Mouse (Mus musculus) megakaryocyte-erythroid progenitor cell, adult 5-6 weeks (primary cell): ENCODE results near the gene Noc3l. TPM values are rescaled to one million over a fixed set of nuclear protein-coding genes. Genes with fewer than 3 reads are reported as not detected.

Experiments
- ATAC-seq: replicated peaks from 2 replicates; pipeline ENCODE4 v1.8.0; 2016; ENCODE audit warnings: mild to moderate bottlenecking, inconsistent platforms; ENCODE audit not compliant: severe bottlenecking, poor library complexity, low FRiP score, low TSS enrichment
- total RNA-seq, 2 experiments: library from RNA; stranded (forward) in 1 of 2; stranded (reverse) in 1 of 2; fragments of 200-1000, 215-1000 nt in 1 of 2; fragments of >200 nt in 1 of 2; fragmentation: Nextera tagmentation in 1 of 2; gene quantifications; 2 replicates each; pipeline ENCODE4 v1.2.3; 2014 to 2017

The Noc3l gene
- total RNA-seq, 2 experiments from 2014 or later = 24.3 to 60.5 TPM

- no peak for ATAC-seq
These were observed 52.7 kb downstream of the Noc3l start for GRCm38 (mm10) chr19:38766306-38766705.

GRCm38 (mm10) chr19:38760441-38760840, 58.6 kb downstream of the Noc3l start:
- ATAC-seq = no peak

GRCm38 (mm10) chr19:38758685-38759472, 60.2 kb downstream of the Noc3l start:
- ATAC-seq = no peak

GRCm38 (mm10) chr19:38758056-38758455, 61.0 kb downstream of the Noc3l start:
- no peak for ATAC-seq

- ATAC-seq = no peak
These were observed 61.9 kb downstream of the Noc3l start for GRCm38 (mm10) chr19:38757161-38757560.

- ATAC-seq = no peak
These were observed 68.8 kb downstream of the Noc3l start for GRCm38 (mm10) chr19:38750192-38750591.

- no peak for ATAC-seq
These were observed 72.5 kb downstream of the Noc3l start for GRCm38 (mm10) chr19:38746492-38747014.

GRCm38 (mm10) chr19:38745810-38746491, 73.1 kb downstream of the Noc3l start:
- no peak for ATAC-seq

- ATAC-seq = no peak
These were observed 74.5 kb downstream of the Noc3l start for GRCm38 (mm10) chr19:38744546-38744945.

Other genes with a start within 250 kb of the Noc3l start
- 1.9 and 4.3 TPM in 2 replicates for gene Tbc1d12, start 17.3 kb upstream of the Noc3l start, total RNA-seq (2014; fragmentation: Nextera tagmentation)
- gene Tbc1d12, start 17.3 kb upstream of the Noc3l start, total RNA-seq (2017) = 4.2 and 4.5 TPM in 2 replicates
- 61.1 and 73.1 TPM in 2 replicates for gene Hells, start 111.7 kb upstream of the Noc3l start, total RNA-seq (2014; fragmentation: Nextera tagmentation)
- 77.3 and 82.1 TPM in 2 replicates for gene Hells, start 111.7 kb upstream of the Noc3l start, total RNA-seq (2017)
- gene Cyp2c55, start 187.8 kb upstream of the Noc3l start, total RNA-seq (2014; fragmentation: Nextera tagmentation) = not detected in 2 replicates
- gene Cyp2c55, start 187.8 kb upstream of the Noc3l start, total RNA-seq (2017) = not detected in 2 replicates
- gene Cyp2c65, start 241.8 kb upstream of the Noc3l start, total RNA-seq (2014; fragmentation: Nextera tagmentation) = not detected in 2 replicates
- gene Cyp2c65, start 241.8 kb upstream of the Noc3l start, total RNA-seq (2017) = not detected in 2 replicates